Mouse (Mus musculus): ENCODE data around the gene Tex101. TPM values are rescaled to one million over a fixed set of nuclear protein-coding genes. Genes with fewer than 3 reads are reported as not detected.
A peak's percentile ranks its signal among the peaks of the same experiment; 100 is the strongest.
"Not testable (repeated sequence)": the region's sequence is repeated elsewhere in the genome, so short reads cannot be mapped to it uniquely, and the experiment has no call there.

Gene Tex101
- polyA plus RNA-seq, 1 experiment, result 1.5 TPM

GRCm38 (mm10) chr7:24628685-24629610, 47.5 kb downstream of the Tex101 start:
- no peaks in the 10 kb centered on the region for H3K36me3 ChIP-seq (ENCODE audit: control insufficient read depth, insufficient read depth, low read length, poor library complexity, severe bottlenecking)
- H3K4me1 ChIP-seq (ENCODE audit: control insufficient read depth, insufficient read depth, low read length), result peaks cover 17% of the 10 kb centered on the region
- H3K9me3 ChIP-seq (replicated peaks; ENCODE audit: control insufficient read depth, insufficient read depth, low read length, poor library complexity, severe bottlenecking), result no peaks in the 10 kb centered on the region
- H3K27me3 ChIP-seq (ENCODE audit: control insufficient read depth, insufficient read depth, low read length, poor library complexity, severe bottlenecking), result no peaks in the 10 kb centered on the region
- peak overlapping the region; percentile 32; the same call in 1 of the 2 replicates for H3K9ac ChIP-seq (ENCODE audit: low read depth, poor library complexity, severe bottlenecking)
- peak; percentile 57 for TF ChIP-seq POLR2A (IDR thresholded peaks at IDR 0.05; ENCODE audit: insufficient read depth, low read length)
- no peak for TF ChIP-seq CTCF (IDR thresholded peaks at IDR 0.05; ENCODE audit: low read depth, low read length)
- no peak overlapping the region for H3K27ac ChIP-seq (ENCODE audit: insufficient read depth, low read length)
- peak overlapping the region; percentile 31; the same call in 1 of the 2 replicates for H3K4me3 ChIP-seq (ENCODE audit: low read depth, low read length)

GRCm38 (mm10) chr7:24622967-24623366, 53.5 kb downstream of the Tex101 start:
- Histone ChIP-seq H3K4me1 (ENCODE audit: control insufficient read depth, insufficient read depth, low read length) (peaks cover 9% of the 10 kb centered on the region), H3K36me3 (ENCODE audit: control insufficient read depth, insufficient read depth, low read length, poor library complexity, severe bottlenecking) (no peaks in the 10 kb centered on the region), H3K9me3 (replicated peaks; ENCODE audit: control insufficient read depth, insufficient read depth, low read length, poor library complexity, severe bottlenecking) (no peaks in the 10 kb centered on the region), H3K27ac (ENCODE audit: insufficient read depth, low read length) (no peak overlapping the region), H3K4me3 (ENCODE audit: low read depth, low read length) (no peak overlapping the region), H3K27me3 (ENCODE audit: control insufficient read depth, insufficient read depth, low read length, poor library complexity, severe bottlenecking) (no peaks in the 10 kb centered on the region), H3K9ac (ENCODE audit: low read depth, poor library complexity, severe bottlenecking) (no peak overlapping the region)
- TF ChIP-seq CTCF (IDR thresholded peaks at IDR 0.05; ENCODE audit: low read depth, low read length) (peak; percentile 4), EP300 (IDR thresholded peaks at IDR 0.05; ENCODE audit: insufficient read depth, low read depth, low read length) (no peak), POLR2A (IDR thresholded peaks at IDR 0.05; ENCODE audit: insufficient read depth, low read length) (no peak)

GRCm38 (mm10) chr7:24621193-24621592, 55.3 kb downstream of the Tex101 start:
- H3K9me3 ChIP-seq (replicated peaks; ENCODE audit: control insufficient read depth, insufficient read depth, low read length, poor library complexity, severe bottlenecking), result no peaks in the 10 kb centered on the region
- no peak overlapping the region for H3K9ac ChIP-seq (ENCODE audit: low read depth, poor library complexity, severe bottlenecking)
- TF ChIP-seq CTCF (IDR thresholded peaks at IDR 0.05; ENCODE audit: low read depth, low read length), result peak; percentile 3
- TF ChIP-seq EP300 (IDR thresholded peaks at IDR 0.05; ENCODE audit: insufficient read depth, low read depth, low read length), result no peak
- TF ChIP-seq POLR2A (IDR thresholded peaks at IDR 0.05; ENCODE audit: insufficient read depth, low read length), result no peak
- no peak overlapping the region for H3K27ac ChIP-seq (ENCODE audit: insufficient read depth, low read length)
- H3K36me3 ChIP-seq (ENCODE audit: control insufficient read depth, insufficient read depth, low read length, poor library complexity, severe bottlenecking), result no peaks in the 10 kb centered on the region
- H3K27me3 ChIP-seq (ENCODE audit: control insufficient read depth, insufficient read depth, low read length, poor library complexity, severe bottlenecking), result no peaks in the 10 kb centered on the region
- no peak overlapping the region for H3K4me3 ChIP-seq (ENCODE audit: low read depth, low read length)
- H3K4me1 ChIP-seq (ENCODE audit: control insufficient read depth, insufficient read depth, low read length), result peaks cover 9% of the 10 kb centered on the region

GRCm38 (mm10) chr7:24619671-24620397, 56.6 kb downstream of the Tex101 start:
- Histone ChIP-seq H3K9ac (ENCODE audit: low read depth, poor library complexity, severe bottlenecking) (0 out of 2 replicates have a peak overlapping the region, but pooled peaks have one; percentile 30), H3K4me3 (ENCODE audit: low read depth, low read length) (peak overlapping the region; percentile 49)
- TF ChIP-seq POLR2A (IDR thresholded peaks at IDR 0.05; ENCODE audit: insufficient read depth, low read length) (no peak), CTCF (IDR thresholded peaks at IDR 0.05; ENCODE audit: low read depth, low read length) (peak; percentile 54)

GRCm38 (mm10) chr7:24618374-24618773, 58.1 kb downstream of the Tex101 start:
- H3K4me1 ChIP-seq (ENCODE audit: control insufficient read depth, insufficient read depth, low read length); H3K9ac ChIP-seq (ENCODE audit: low read depth, poor library complexity, severe bottlenecking); H3K4me3 ChIP-seq (ENCODE audit: low read depth, low read length); H3K27me3 ChIP-seq (ENCODE audit: control insufficient read depth, insufficient read depth, low read length, poor library complexity, severe bottlenecking); H3K36me3 ChIP-seq (ENCODE audit: control insufficient read depth, insufficient read depth, low read length, poor library complexity, severe bottlenecking); H3K9me3 ChIP-seq (replicated peaks; ENCODE audit: control insufficient read depth, insufficient read depth, low read length, poor library complexity, severe bottlenecking); H3K27ac ChIP-seq (ENCODE audit: insufficient read depth, low read length): not testable (repeated sequence)

More at GRCm38 (mm10) chr7:24619671-24620397, 56.6 kb downstream of the Tex101 start:
- Histone ChIP-seq H3K36me3 (ENCODE audit: control insufficient read depth, insufficient read depth, low read length, poor library complexity, severe bottlenecking) (no peaks in the 10 kb centered on the region), H3K27me3 (ENCODE audit: control insufficient read depth, insufficient read depth, low read length, poor library complexity, severe bottlenecking) (no peaks in the 10 kb centered on the region), H3K9me3 (replicated peaks; ENCODE audit: control insufficient read depth, insufficient read depth, low read length, poor library complexity, severe bottlenecking) (no peaks in the 10 kb centered on the region), H3K27ac (ENCODE audit: insufficient read depth, low read length) (no peak overlapping the region), H3K4me1 (ENCODE audit: control insufficient read depth, insufficient read depth, low read length) (peaks cover 2% of the 10 kb centered on the region)

Other genes with a start within 250 kb of the Tex101 start
- gene Irgc1, start 224.4 kb downstream of the Tex101 start, polyA plus RNA-seq (2011; ENCODE audit: insufficient read depth, insufficient read length, low read depth, missing spikeins), result not detected in 2 replicates
- 29.5 and 38.0 TPM in 2 replicates for gene Plaur, start 214.2 kb downstream of the Tex101 start, polyA plus RNA-seq (2011; ENCODE audit: insufficient read depth, insufficient read length, low read depth, missing spikeins)
- gene Cadm4, start 194.7 kb downstream of the Tex101 start, polyA plus RNA-seq (2011; ENCODE audit: insufficient read depth, insufficient read length, low read depth, missing spikeins), result 10.4 and 12.2 TPM in 2 replicates
- 12.3 and 13.1 TPM in 2 replicates for gene Zfp428, start 169.7 kb downstream of the Tex101 start, polyA plus RNA-seq (2011; ENCODE audit: insufficient read depth, insufficient read length, low read depth, missing spikeins)
- not detected in 2 replicates for gene AC161166.1, start 164.2 kb downstream of the Tex101 start, polyA plus RNA-seq (2011; ENCODE audit: insufficient read depth, insufficient read length, low read depth, missing spikeins)
- gene Irgq, start 146.0 kb downstream of the Tex101 start, polyA plus RNA-seq (2011; ENCODE audit: insufficient read depth, insufficient read length, low read depth, missing spikeins), result 7.2 and 8.2 TPM in 2 replicates
- gene Pinlyp, start 130.6 kb downstream of the Tex101 start, polyA plus RNA-seq (2011; ENCODE audit: insufficient read depth, insufficient read length, low read depth, missing spikeins), result 1.1 TPM in 1 of 2 replicates, not detected in the other
- 84.8 and 85.8 TPM in 2 replicates for gene Xrcc1, start 130.4 kb downstream of the Tex101 start, polyA plus RNA-seq (2011; ENCODE audit: insufficient read depth, insufficient read length, low read depth, missing spikeins)
- 13.4 and 15.5 TPM in 2 replicates for gene Ethe1, start 89.1 kb downstream of the Tex101 start, polyA plus RNA-seq (2011; ENCODE audit: insufficient read depth, insufficient read length, low read depth, missing spikeins)
- gene Zfp575, start 89.0 kb downstream of the Tex101 start, polyA plus RNA-seq (2011; ENCODE audit: insufficient read depth, insufficient read length, low read depth, missing spikeins), result 0.88 and 1.4 TPM in 2 replicates
- 5.6 and 7.1 TPM in 2 replicates for gene Phldb3, start 65.9 kb downstream of the Tex101 start, polyA plus RNA-seq (2011; ENCODE audit: insufficient read depth, insufficient read length, low read depth, missing spikeins)
- 0.48 and 0.81 TPM in 2 replicates for gene Lypd3, start 40.1 kb downstream of the Tex101 start, polyA plus RNA-seq (2011; ENCODE audit: insufficient read depth, insufficient read length, low read depth, missing spikeins)
- not detected in 2 replicates for gene BC049730, start 32.6 kb upstream of the Tex101 start, polyA plus RNA-seq (2011; ENCODE audit: insufficient read depth, insufficient read length, low read depth, missing spikeins)
- not detected in 2 replicates for gene Gm4763, start 50.2 kb upstream of the Tex101 start, polyA plus RNA-seq (2011; ENCODE audit: insufficient read depth, insufficient read length, low read depth, missing spikeins)
- not detected in 2 replicates for gene Cd177, start 83.6 kb upstream of the Tex101 start, polyA plus RNA-seq (2011; ENCODE audit: insufficient read depth, insufficient read length, low read depth, missing spikeins)
- gene Ceacam10, start 100.5 kb upstream of the Tex101 start, polyA plus RNA-seq (2011; ENCODE audit: insufficient read depth, insufficient read length, low read depth, missing spikeins), result not detected in 2 replicates
- 21.9 and 24.9 TPM in 2 replicates for gene Gm9844, start 185.5 kb upstream of the Tex101 start, polyA plus RNA-seq (2011; ENCODE audit: insufficient read depth, insufficient read length, low read depth, missing spikeins)
- not detected in 2 replicates for gene Lypd4, start 193.3 kb upstream of the Tex101 start, polyA plus RNA-seq (2011; ENCODE audit: insufficient read depth, insufficient read length, low read depth, missing spikeins)
- 0.75 and 1.1 TPM in 2 replicates for gene Dmrtc2, start 193.4 kb upstream of the Tex101 start, polyA plus RNA-seq (2011; ENCODE audit: insufficient read depth, insufficient read length, low read depth, missing spikeins)
- 2,100 and 2,446 TPM in 2 replicates for gene Rps19, start 207.7 kb upstream of the Tex101 start, polyA plus RNA-seq (2011; ENCODE audit: insufficient read depth, insufficient read length, low read depth, missing spikeins)
- 2.8 and 2.9 TPM in 2 replicates for gene Cd79a, start 220.7 kb upstream of the Tex101 start, polyA plus RNA-seq (2011; ENCODE audit: insufficient read depth, insufficient read length, low read depth, missing spikeins)
- 90.5 and 108 TPM in 2 replicates for gene Arhgef1, start 226.2 kb upstream of the Tex101 start, polyA plus RNA-seq (2011; ENCODE audit: insufficient read depth, insufficient read length, low read depth, missing spikeins)

Measured in ES-Bruce4 (cell line).